Mouse (Mus musculus): ENCODE measurements around the gene Adamtsl2. TPM values are rescaled to one million over a fixed set of nuclear protein-coding genes. Genes with fewer than 3 reads are reported as not detected.

The Adamtsl2 gene
- polyA plus RNA-seq, 1 experiment from 2014 or later: 14.2 TPM

DNA sequence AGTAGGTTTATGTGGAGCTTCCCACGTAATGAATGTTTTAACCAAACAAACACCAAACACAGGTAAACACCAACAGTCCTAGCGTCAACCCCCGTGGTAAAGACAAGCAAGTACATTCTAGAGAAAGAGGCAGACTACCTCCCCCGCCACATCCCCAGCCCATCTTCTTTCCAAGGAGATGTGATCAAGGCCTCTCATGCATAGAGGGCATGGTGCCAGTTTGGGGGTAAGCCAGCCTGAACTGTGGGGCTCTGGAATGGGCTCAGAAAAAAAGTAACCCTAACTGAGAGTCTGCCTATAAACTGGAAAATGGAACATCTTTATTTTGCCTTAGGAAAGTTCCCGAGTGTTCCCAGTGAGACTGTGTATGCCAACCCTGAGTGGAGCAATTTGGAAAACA lies 56.8 kb downstream of the Adamtsl2 start:
- no peaks in the 10 kb centered on the region for H3K4me1 ChIP-seq (replicated peaks; ENCODE audit: control insufficient read depth, insufficient read depth, low read length)
- 85% methylated on average over 5 of the region's 5 CpGs for WGBS
- no peak overlapping the region for H3K4me2 ChIP-seq (ENCODE audit: low read length)
- H3K9ac ChIP-seq (replicated peaks; ENCODE audit: low read depth, low read length): no peak overlapping the region
- H3K27ac ChIP-seq (ENCODE audit: low read length): no peak overlapping the region
- H3K9me3 ChIP-seq (ENCODE audit: control insufficient read depth, low read length): no peaks in the 10 kb centered on the region
- peaks cover 5% of the 10 kb centered on the region for H3K27me3 ChIP-seq (replicated peaks; ENCODE audit: control insufficient read depth, insufficient read depth, low read length)
- ATAC-seq: no peak
- no peak overlapping the region for H3K4me3 ChIP-seq (replicated peaks; ENCODE audit: low read length)
- H3K36me3 ChIP-seq (ENCODE audit: control insufficient read depth, insufficient read depth): no peaks in the 10 kb centered on the region

DNA sequence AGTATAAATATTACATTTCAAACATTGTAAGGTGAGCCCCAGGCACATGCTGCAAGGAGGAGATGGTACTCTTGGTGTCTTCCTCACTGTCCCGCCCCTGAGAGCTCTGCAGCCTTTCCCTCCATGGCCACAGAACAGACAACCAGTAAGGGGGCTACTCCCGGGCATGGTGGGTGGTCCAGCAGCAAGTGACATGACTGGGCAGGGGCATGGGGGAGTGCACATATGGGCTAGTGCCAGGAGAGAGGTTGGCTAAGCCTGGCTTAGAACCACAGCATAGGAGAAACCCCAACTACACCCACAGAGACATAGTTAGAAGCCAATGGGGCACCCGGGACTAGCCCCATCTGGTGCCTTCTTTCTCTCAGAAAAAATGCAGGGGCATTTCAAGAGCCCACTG lies 57.2 kb downstream of the Adamtsl2 start:
- no peaks in the 10 kb centered on the region for H3K4me1 ChIP-seq (replicated peaks; ENCODE audit: control insufficient read depth, insufficient read depth, low read length)
- no peaks in the 10 kb centered on the region for H3K36me3 ChIP-seq (ENCODE audit: control insufficient read depth, insufficient read depth)
- 67% methylated on average over 3 of the region's 3 CpGs for WGBS
- no peak overlapping the region for H3K4me3 ChIP-seq (replicated peaks; ENCODE audit: low read length)
- H3K4me2 ChIP-seq (ENCODE audit: low read length): no peak overlapping the region
- peaks cover 9% of the 10 kb centered on the region for H3K27me3 ChIP-seq (replicated peaks; ENCODE audit: control insufficient read depth, insufficient read depth, low read length)
- no peak overlapping the region for H3K27ac ChIP-seq (ENCODE audit: low read length)
- no peak for ATAC-seq
- H3K9me3 ChIP-seq (ENCODE audit: control insufficient read depth, low read length): no peaks in the 10 kb centered on the region
- no peak overlapping the region for H3K9ac ChIP-seq (replicated peaks; ENCODE audit: low read depth, low read length)

DNA sequence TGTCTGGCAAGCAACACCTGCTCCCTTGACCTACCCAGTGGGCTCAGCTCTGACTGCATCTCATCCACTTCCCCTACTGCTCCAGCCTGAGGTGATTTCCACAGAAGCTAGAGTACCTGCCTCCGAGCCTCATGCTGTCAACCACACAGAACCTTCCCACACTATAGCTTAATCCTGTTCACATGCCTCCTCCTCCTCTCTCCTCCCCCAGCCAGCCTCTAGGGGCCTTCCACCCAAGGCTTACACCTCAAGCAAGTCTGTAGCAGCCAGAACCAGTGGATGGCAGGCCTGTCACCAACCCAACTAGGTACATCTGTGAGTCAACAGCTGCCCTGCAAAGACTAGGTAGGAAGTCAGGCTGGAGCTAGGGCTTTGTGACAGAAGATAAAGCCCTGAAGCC lies 57.6 kb downstream of the Adamtsl2 start:
- Histone ChIP-seq H3K27ac (ENCODE audit: low read length) (no peak overlapping the region), H3K4me3 (replicated peaks; ENCODE audit: low read length) (no peak overlapping the region), H3K4me2 (ENCODE audit: low read length) (no peak overlapping the region), H3K27me3 (replicated peaks; ENCODE audit: control insufficient read depth, insufficient read depth, low read length) (peaks cover 14% of the 10 kb centered on the region), H3K9ac (replicated peaks; ENCODE audit: low read depth, low read length) (no peak overlapping the region), H3K9me3 (ENCODE audit: control insufficient read depth, low read length) (no peaks in the 10 kb centered on the region), H3K4me1 (replicated peaks; ENCODE audit: control insufficient read depth, insufficient read depth, low read length) (peaks cover 1% of the 10 kb centered on the region; the same call in 1 of the 2 replicates), H3K36me3 (ENCODE audit: control insufficient read depth, insufficient read depth) (no peaks in the 10 kb centered on the region)
- 70% methylated on average over 1 of the region's 1 CpGs for WGBS
- no peak for ATAC-seq

DNA sequence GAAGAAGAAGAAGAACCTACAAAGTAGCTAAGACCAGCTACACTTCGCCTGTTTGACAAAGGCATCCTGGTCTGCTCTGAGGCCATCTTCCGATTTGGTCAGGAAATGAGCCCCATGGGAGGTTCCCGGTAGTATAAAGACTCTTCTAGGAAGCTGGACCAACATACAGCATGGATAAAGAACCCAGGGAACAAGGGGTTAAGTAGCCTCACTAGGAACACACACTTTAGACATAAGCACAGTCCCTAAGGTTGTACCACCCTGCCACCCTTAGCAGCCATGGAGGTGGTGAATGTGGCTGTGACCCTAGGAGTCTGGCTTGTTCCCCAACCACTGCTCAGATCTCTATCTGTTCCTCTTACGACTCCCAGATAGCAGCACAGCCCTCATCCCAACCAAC lies 59.2 kb downstream of the Adamtsl2 start:
- H3K9me3 ChIP-seq (ENCODE audit: control insufficient read depth, low read length): no peaks in the 10 kb centered on the region
- no peak overlapping the region for H3K4me3 ChIP-seq (replicated peaks; ENCODE audit: low read length)
- H3K36me3 ChIP-seq (ENCODE audit: control insufficient read depth, insufficient read depth): no peaks in the 10 kb centered on the region
- ATAC-seq: no peak
- H3K4me2 ChIP-seq (ENCODE audit: low read length): no peak overlapping the region
- H3K4me1 ChIP-seq (replicated peaks; ENCODE audit: control insufficient read depth, insufficient read depth, low read length): peaks cover 5% of the 10 kb centered on the region; the same call in 1 of the 2 replicates
- H3K27me3 ChIP-seq (replicated peaks; ENCODE audit: control insufficient read depth, insufficient read depth, low read length): peaks cover 19% of the 10 kb centered on the region
- WGBS: 78% methylated on average over 4 of the region's 4 CpGs
- no peak overlapping the region for H3K27ac ChIP-seq (ENCODE audit: low read length)
- no peak overlapping the region for H3K9ac ChIP-seq (replicated peaks; ENCODE audit: low read depth, low read length)

DNA sequence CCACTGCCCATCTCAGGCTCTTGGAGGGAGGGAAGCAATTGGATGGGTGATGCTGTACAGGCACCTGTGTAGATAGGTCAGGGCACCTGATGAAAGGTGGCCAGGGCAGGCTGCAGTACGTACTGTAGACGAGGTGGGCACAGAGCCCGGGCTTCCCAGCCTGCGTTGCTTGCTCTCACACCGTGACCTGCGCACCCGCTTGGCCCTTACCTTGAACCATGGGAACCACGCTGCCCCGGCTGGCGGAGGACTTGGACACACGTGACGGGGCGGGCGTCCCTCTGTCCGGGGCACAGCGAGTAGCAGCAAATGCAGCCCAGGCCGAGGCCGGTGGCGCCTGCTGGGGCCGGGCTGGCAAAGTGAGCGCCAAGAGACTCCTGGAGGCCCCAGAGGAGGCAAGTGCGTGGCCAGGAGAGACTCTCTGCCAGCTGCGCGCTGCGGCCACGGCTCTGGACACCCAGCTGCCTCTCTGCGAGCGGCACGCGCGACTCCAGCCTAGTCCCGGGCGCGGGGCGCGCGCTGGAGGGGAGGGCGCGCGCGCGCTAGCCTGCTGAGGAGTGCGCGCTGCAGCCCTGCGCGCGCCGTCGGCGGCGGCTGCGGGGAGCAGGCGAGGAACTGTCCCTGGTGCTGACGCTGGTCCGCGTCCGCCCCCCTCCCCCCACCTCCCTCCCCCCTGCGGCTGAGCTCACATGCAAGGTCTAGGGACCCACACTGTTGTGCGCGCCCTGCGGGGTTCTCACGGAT lies 62.9 kb downstream of the Adamtsl2 start, which contains the start of gene Fam163b:
Gene Fam163b (minus strand): TSS at position 542 of the 744 bp plus-strand sequence.
- H3K4me2 ChIP-seq (ENCODE audit: low read length): peak within 1 kb of the TSS; percentile 68
- peaks cover 19% of the 10 kb centered on the region for H3K27me3 ChIP-seq (replicated peaks; ENCODE audit: control insufficient read depth, insufficient read depth, low read length)
- H3K9me3 ChIP-seq (ENCODE audit: control insufficient read depth, low read length): no peaks in the 10 kb centered on the region
- peak; percentile 65 for ATAC-seq
- peak within 1 kb of the TSS; percentile 48 for H3K4me3 ChIP-seq (replicated peaks; ENCODE audit: low read length)
- H3K9ac ChIP-seq (replicated peaks; ENCODE audit: low read depth, low read length): peak within 1 kb of the TSS; percentile 67
- H3K27ac ChIP-seq (ENCODE audit: low read length): no peak within 1 kb of the TSS
- no peaks in the 10 kb centered on the region for H3K36me3 ChIP-seq (ENCODE audit: control insufficient read depth, insufficient read depth)
- peaks cover 5% of the 10 kb centered on the region; the same call in 1 of the 2 replicates for H3K4me1 ChIP-seq (replicated peaks; ENCODE audit: control insufficient read depth, insufficient read depth, low read length)
- 2% methylated on average over 60 of the region's 62 CpGs for WGBS

DNA sequence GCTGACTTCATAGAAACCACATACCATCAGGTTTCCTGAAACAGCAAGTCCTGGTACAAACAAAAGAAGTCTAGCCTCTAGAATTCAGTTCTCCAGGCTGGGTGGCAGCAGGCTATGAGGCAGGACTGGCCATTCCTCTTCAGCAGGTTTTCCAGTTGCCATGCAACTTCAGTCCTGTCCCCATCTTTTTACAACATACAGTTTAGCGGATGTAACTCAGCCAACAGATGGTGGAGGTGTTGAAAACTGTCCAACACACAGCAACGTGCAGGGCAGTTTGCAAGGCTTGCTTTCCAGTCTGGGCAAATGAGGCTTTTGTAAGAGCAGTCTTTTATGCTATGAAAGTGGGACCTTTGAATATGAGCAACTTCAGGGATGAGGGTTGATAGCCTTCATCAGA lies 65.8 kb downstream of the Adamtsl2 start:
- Histone ChIP-seq H3K27ac (ENCODE audit: low read length) (no peak overlapping the region), H3K9me3 (ENCODE audit: control insufficient read depth, low read length) (no peaks in the 10 kb centered on the region), H3K4me3 (replicated peaks; ENCODE audit: low read length) (no peak overlapping the region), H3K4me2 (ENCODE audit: low read length) (no peak overlapping the region), H3K9ac (replicated peaks; ENCODE audit: low read depth, low read length) (no peak overlapping the region), H3K27me3 (replicated peaks; ENCODE audit: control insufficient read depth, insufficient read depth, low read length) (peaks cover 15% of the 10 kb centered on the region), H3K36me3 (ENCODE audit: control insufficient read depth, insufficient read depth) (no peaks in the 10 kb centered on the region), H3K4me1 (replicated peaks; ENCODE audit: control insufficient read depth, insufficient read depth, low read length) (peaks cover 5% of the 10 kb centered on the region; the same call in 1 of the 2 replicates)
- ATAC-seq: no peak
- WGBS: 47% methylated on average over 2 of the region's 2 CpGs

DNA sequence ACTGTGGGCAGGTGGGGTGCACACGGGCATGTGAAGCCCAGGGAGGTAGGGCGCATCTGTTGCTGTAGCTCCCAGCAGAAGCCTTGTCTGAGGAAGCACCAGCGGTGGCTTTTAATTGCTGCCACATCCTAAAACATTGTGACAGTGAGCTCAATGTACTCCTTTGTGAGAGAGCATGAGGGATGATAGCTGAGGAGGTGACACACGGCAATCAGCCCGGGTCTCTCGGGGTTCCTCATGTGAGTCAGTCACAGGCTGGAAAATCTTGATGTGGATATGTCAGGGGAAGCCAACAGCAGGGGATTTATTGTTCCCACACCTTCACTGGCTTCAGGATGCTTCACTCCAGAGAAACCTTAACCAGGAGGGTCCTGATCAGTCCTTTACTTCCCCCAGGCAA lies 67.7 kb downstream of the Adamtsl2 start:
- WGBS: 79% methylated on average over 6 of the region's 6 CpGs

DNA sequence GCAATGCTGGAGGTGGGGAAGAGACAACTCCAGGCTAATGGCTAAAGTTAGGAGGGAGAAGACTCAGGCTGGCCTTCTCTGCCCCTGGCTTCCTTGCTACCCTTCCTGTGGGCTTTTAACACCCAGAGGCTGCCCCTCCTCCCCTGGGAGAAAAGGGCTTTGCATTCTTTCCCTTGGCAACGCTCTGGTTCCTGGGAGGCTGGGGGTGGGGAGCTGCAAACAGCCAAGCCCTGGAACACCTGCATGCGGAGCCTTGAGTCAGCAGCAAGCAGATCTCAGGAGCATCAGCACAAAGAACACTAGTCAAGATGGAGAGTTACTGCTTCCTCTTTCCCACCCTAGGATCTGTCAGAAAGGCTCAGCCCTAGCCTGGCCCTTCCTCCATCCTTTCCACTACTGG lies 70.3 kb downstream of the Adamtsl2 start:
- Histone ChIP-seq H3K4me1 (replicated peaks; ENCODE audit: control insufficient read depth, insufficient read depth, low read length) (no peaks in the 10 kb centered on the region; the same call in 1 of the 2 replicates), H3K4me2 (ENCODE audit: low read length) (no peak overlapping the region), H3K27ac (ENCODE audit: low read length) (no peak overlapping the region), H3K4me3 (replicated peaks; ENCODE audit: low read length) (no peak overlapping the region), H3K36me3 (ENCODE audit: control insufficient read depth, insufficient read depth) (no peaks in the 10 kb centered on the region), H3K9ac (replicated peaks; ENCODE audit: low read depth, low read length) (no peak overlapping the region), H3K27me3 (replicated peaks; ENCODE audit: control insufficient read depth, insufficient read depth, low read length) (no peaks in the 10 kb centered on the region), H3K9me3 (ENCODE audit: control insufficient read depth, low read length) (no peaks in the 10 kb centered on the region)
- ATAC-seq: no peak
- 0% methylated on average over 2 of the region's 2 CpGs for WGBS

More for the DNA sequence above, 67.7 kb downstream of the Adamtsl2 start:
- no peak overlapping the region for H3K9ac ChIP-seq (replicated peaks; ENCODE audit: low read depth, low read length)
- no peaks in the 10 kb centered on the region for H3K9me3 ChIP-seq (ENCODE audit: control insufficient read depth, low read length)
- peaks cover 3% of the 10 kb centered on the region; the same call in 1 of the 2 replicates for H3K4me1 ChIP-seq (replicated peaks; ENCODE audit: control insufficient read depth, insufficient read depth, low read length)
- no peak overlapping the region for H3K4me2 ChIP-seq (ENCODE audit: low read length)
- H3K27ac ChIP-seq (ENCODE audit: low read length): no peak overlapping the region
- H3K27me3 ChIP-seq (replicated peaks; ENCODE audit: control insufficient read depth, insufficient read depth, low read length): peaks cover 5% of the 10 kb centered on the region
- no peak overlapping the region for H3K4me3 ChIP-seq (replicated peaks; ENCODE audit: low read length)
- H3K36me3 ChIP-seq (ENCODE audit: control insufficient read depth, insufficient read depth): no peaks in the 10 kb centered on the region
- ATAC-seq: no peak

DNA sequence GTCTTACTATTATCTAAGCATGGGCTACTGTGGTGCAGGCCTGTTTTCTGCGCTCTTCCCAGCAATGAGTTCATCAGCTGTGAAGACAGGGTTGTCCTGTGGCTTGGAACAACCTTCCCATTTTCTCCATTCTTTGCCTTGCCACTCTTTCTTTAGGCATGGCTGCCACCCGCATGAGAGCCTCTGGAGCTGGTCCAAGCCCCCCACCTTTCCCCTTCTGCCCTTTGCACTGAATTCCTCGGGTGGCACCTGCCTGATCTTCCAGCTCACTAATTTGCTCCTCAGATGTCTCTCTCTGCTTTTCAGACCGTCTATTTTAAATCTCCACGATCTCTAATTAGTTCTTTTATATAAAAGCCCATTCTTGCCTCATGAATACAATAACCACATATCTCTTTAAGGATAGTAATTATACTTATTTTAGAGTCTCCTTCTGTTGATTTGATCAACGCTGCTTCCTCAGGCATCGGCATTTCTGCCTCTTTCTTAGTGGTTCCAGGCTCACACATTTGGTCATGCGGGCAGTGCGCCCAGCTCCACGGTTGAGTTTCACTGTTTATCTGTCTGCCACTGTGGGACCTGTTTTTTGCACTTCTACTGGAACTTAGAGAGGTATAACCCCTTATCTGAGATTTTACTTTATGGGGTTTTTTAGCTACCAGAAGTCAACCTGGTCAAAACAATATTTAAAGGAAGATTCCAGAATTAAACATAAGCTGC lies 75.4 kb downstream of the Adamtsl2 start:
- H3K27ac ChIP-seq (ENCODE audit: low read length): no peak overlapping the region
- 40% methylated on average over 10 of the region's 10 CpGs for WGBS
- H3K4me3 ChIP-seq (replicated peaks; ENCODE audit: low read length): no peak overlapping the region
- no peak for ATAC-seq
- H3K36me3 ChIP-seq (ENCODE audit: control insufficient read depth, insufficient read depth): no peaks in the 10 kb centered on the region
- H3K9me3 ChIP-seq (ENCODE audit: control insufficient read depth, low read length): no peaks in the 10 kb centered on the region
- H3K9ac ChIP-seq (replicated peaks; ENCODE audit: low read depth, low read length): no peak overlapping the region
- H3K4me1 ChIP-seq (replicated peaks; ENCODE audit: control insufficient read depth, insufficient read depth, low read length): no peaks in the 10 kb centered on the region
- H3K27me3 ChIP-seq (replicated peaks; ENCODE audit: control insufficient read depth, insufficient read depth, low read length): no peaks in the 10 kb centered on the region
- H3K4me2 ChIP-seq (ENCODE audit: low read length): no peak overlapping the region

Data from forebrain, embryonic 16.5 days (tissue).